Mouse (Mus musculus) heart, adult 10 weeks (tissue): Measurements from ENCODE around the gene Lix1l. TPM values are rescaled to one million over a fixed set of nuclear protein-coding genes. Genes with fewer than 3 reads are reported as not detected.

ENCODE experiments used
- polyA plus RNA-seq: library from polyadenylated mRNA; stranded (reverse); fragments of 350-450 nt; fragmentation: Illumina TruSeq; extraction: RNeasy Lipid Tissue Mini Kit (QIAGEN cat#74804); gene quantifications from one replicate; pipeline ENCODE4 v1.2.3, GENCODE M21; 2014; ENCODE audit warnings: low read depth, low replicate concordance

Gene Lix1l
- 31.8 TPM for polyA plus RNA-seq

GRCm38 (mm10) chr3:96600639-96601250, at the start of gene Lix1l:
Gene Lix1l, plus strand, starts transcription at chr3:96601149.

DNA sequence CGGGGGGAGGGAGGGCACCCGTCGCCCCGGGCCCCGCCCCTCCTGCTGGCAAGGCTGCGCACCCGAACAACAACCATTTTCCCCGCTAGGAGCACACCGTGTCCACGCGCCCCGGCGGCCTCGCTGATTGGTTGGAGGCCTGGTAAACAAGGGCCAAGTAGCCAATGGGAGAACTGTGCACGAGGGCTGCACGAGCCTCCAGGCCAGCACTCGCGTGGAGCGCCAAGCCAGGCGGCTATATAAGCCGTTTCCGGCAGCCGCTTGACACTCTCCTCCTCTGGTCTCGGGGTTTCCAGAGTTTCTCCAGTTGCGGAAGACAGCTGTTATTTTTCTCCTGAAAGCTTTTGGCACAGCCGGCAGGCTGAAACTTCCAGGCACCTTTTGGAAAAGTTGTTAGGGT, 43.3 kb upstream of the Lix1l start, which contains the start of gene Txnip:
Gene Txnip (plus strand): TSS at position 264 of the 400 bp plus-strand sequence.

GRCm38 (mm10) chr3:96576690-96577541, 24.0 kb upstream of the Lix1l start, which contains the start of gene Gm16253:
Gene Gm16253, plus strand, starts transcription at chr3:96576984.

GRCm38 (mm10) chr3:96593790-96594560, 7.0 kb upstream of the Lix1l start, which contains the start of gene Polr3gl:
Gene Polr3gl, minus strand, starts transcription at chr3:96594181.

GRCm38 (mm10) chr3:96596228-96596707, 4.7 kb upstream of the Lix1l start, which contains the start of gene Ankrd34a:
Gene Ankrd34a, plus strand, starts transcription at chr3:96596636.

GRCm38 (mm10) chr3:96629729-96630600, 29.0 kb downstream of the Lix1l start, which contains the start of gene Rbm8a:
Gene Rbm8a, plus strand, starts transcription at chr3:96629933.

DNA sequence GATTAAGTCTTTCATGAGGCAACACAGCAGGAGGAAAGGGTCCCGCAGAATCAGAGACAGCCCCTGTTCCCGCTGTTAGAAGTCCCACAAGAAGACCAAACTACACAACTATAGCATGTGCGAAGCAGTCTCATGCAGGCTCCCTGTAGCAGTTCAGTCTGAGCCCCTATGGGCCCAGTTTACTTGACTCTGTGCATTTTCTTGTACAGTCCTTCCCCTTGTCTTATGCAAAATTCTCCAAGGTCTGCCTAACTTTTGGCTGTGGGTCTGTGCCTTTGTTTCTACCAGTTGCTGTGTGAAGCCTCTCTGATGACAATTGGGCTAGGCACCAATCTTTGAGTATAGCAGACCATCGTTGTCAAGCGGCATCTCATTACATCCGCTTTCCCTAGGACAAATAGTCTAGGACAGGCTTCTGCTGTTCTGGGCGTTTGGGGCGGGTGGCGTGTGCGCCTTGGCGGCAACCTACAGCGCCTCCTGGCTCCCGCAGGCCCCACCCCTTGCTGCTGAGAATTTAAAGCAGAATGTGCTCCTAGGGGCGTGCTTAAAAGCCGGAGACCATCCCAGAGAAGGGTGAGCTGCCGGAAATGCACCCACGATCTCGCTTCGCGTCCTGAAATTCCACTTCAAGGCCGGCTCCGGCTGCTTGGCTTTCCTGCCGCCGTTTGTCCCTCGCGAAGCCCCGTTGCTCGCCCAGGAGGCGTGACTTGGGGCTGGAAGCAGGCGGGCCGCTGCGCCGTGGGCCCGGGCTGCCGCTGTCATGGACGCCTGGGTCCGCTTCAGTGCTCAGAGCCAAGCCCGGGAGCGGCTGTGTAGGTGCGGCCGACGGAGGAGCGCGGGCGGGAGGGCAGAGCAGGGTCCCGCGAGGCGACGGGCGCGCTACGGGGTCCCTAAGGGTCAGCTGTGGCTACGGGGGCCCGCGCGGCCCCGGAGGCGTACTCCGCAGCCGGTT, 34.3 kb downstream of the Lix1l start, which contains the start of the genes Pex11b and Gm42957:
Gene Pex11b (plus strand): TSS at position 449 of the 952 bp plus-strand sequence.
Gene Gm42957 (plus strand): TSS at position 547 of the 952 bp plus-strand sequence.

GRCm38 (mm10) chr3:96645018-96645649, 44.2 kb downstream of the Lix1l start, which contains the start of gene Itga10:
Gene Itga10, plus strand, starts transcription at chr3:96645584.

GRCm38 (mm10) chr3:96669727-96670468, 68.9 kb downstream of the Lix1l start, which contains the start of gene Ankrd35:
Gene Ankrd35, plus strand, starts transcription at chr3:96670131.

Other genes starting within 250 kb of the Lix1l start
- not detected for gene BC107364, start 148.8 kb upstream of the Lix1l start, polyA plus RNA-seq
- gene Hfe2, start 76.0 kb upstream of the Lix1l start, polyA plus RNA-seq, result 209 TPM
- 516 TPM for gene Txnip, start 43.2 kb upstream of the Lix1l start, polyA plus RNA-seq
- gene Gm16253, start 24.2 kb upstream of the Lix1l start, polyA plus RNA-seq, result 2.6 TPM
- 56.2 TPM for gene Polr3gl, start 7.0 kb upstream of the Lix1l start, polyA plus RNA-seq
- 1.2 TPM for gene Ankrd34a, start 4.5 kb upstream of the Lix1l start, polyA plus RNA-seq
- 34.5 TPM for gene Rbm8a, start 28.8 kb downstream of the Lix1l start, polyA plus RNA-seq
- 39.6 TPM for gene Pex11b, start 34.2 kb downstream of the Lix1l start, polyA plus RNA-seq
- gene Gm42957, start 34.3 kb downstream of the Lix1l start, polyA plus RNA-seq, result not detected
- gene Itga10, start 44.4 kb downstream of the Lix1l start, polyA plus RNA-seq, result 2.5 TPM
- 1.1 TPM for gene Ankrd35, start 69.0 kb downstream of the Lix1l start, polyA plus RNA-seq
- 17.0 TPM for gene Pias3, start 95.2 kb downstream of the Lix1l start, polyA plus RNA-seq
- gene Nudt17, start 107.4 kb downstream of the Lix1l start, polyA plus RNA-seq, result 4.1 TPM
- 23.6 TPM for gene Polr3c, start 126.5 kb downstream of the Lix1l start, polyA plus RNA-seq
- gene Rnf115, start 126.5 kb downstream of the Lix1l start, polyA plus RNA-seq, result 24.0 TPM
- not detected for gene Pdzk1, start 228.1 kb downstream of the Lix1l start, polyA plus RNA-seq
- not detected for gene Cd160, start 228.2 kb downstream of the Lix1l start, polyA plus RNA-seq